Mouse (Mus musculus) heart, adult 9 months (tissue): ENCODE data around the gene Gabpb2.

Source experiments
- DNase-seq, 2 experiments: peaks; one replicate each; pipeline ENCODE4 v3.0.0; 2022; ENCODE audit warnings: low spot score in 2 of 2

Gene Gabpb2

DNA sequence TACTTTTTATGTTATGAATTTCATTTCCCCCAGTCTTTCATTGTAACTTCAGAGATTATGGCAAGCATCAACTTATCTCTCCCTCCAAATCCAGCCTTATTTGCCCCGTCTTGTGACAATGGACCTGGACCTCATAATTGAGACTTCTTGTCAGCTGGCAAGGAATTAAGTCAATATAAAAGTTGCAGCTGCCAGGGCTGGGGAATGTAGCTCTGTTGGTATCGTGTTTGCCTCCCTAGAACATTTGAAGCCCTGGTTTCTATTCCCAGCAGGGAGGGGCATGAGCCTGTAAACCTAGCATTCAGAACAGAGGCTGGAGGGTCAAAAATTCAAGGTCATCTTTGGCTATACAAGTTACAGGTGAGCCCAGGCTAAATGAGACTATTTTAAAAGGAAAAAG is 21.9 kb downstream of the Gabpb2 start:
- no peak for DNase-seq

DNA sequence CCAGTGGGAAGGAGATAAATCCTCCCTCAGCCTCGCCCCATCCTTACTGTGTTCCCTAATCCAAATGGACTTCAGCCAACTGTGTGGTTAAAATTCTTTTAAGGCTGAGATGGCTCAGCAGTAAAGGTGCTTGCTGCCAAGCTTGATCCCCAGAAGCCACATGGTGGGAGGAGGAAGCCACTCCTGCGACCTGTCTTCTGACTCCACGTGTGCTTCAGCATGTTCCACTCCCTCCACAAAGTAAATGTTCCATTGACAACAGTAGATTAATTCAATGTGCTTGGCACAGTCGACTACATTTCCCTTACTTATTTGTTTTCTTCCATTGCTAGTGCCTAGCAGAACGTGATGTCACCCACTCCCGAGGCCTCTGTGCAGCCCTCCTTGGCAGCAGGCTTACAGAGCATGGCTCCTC is 23.0 kb downstream of the Gabpb2 start:
- DNase-seq = no peak

DNA sequence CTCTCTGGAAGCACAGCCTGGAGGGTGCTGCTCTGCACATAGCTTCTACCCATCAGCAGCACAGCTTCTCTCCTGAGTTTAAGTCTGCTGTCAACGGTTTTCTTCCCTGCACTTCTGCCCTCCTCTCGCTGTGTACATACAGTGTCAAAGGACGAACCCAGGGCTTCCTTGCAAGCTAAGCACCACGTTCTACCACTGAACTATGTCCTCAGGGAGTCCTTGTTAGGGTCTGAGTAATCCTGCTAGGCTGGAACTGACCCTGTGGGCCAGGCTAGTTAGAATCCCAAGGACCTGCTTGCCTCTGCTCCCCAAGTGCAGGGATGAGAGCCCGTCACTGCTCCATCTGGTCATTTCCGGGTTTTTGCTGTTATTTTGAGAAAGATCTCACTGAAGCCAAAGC is 30.8 kb downstream of the Gabpb2 start:
- DNase-seq = no peak

DNA sequence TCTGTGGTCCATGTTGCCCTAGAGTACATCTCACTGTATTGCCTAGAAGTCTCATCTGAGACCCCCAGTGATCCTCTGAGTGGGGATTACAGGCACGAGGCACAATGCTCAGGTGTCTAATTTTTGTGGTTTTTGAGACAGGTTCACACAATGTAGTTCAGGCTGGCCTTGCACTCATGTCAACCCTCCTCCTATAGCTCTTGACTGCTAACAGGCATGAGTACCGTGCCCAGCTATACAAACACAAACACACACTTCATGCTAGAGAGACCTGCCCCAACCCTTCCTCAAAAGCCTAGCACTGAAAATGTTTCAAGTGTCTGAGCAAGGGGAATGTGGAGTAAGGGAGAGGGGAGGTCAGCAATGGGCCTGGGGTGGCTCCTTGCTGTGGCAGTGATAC is 31.6 kb downstream of the Gabpb2 start:
- DNase-seq = no peak

DNA sequence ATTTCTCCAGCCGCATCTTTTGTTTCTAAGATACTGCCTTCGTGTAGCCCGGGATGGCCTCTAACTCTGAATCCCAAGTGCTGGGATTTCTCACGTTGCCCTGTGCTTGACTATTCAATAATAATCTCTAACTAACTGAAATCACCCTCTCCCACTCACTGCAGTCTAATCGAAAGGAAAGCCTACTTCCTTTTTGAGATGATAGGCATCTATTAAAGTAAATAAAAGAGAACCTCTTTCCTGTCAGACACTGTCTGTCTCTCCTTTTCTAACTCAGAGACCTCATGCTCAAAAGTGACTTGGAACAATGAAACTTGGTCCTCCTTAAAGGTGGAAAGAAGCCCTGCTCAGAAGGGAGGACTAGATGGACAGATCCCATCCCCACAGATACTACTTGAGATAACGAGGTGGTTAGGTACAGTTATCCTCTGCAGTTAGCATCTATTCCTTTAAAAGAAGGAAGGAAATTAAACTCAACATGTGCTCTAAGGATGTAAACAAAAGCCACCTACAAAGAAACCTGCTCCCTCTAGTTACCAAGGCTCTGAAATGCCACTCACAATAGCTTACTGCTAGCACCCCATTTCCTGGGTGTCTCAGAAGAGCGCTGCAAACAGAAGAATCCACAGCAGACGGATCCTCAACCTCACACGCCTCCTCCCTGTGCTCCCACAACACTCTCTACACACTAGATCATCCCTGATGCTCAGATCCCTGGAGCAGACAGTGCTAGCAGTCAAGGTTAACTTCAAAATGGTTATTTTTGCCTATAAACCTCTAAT is 32.7 kb downstream of the Gabpb2 start:
- DNase-seq = no peak

DNA sequence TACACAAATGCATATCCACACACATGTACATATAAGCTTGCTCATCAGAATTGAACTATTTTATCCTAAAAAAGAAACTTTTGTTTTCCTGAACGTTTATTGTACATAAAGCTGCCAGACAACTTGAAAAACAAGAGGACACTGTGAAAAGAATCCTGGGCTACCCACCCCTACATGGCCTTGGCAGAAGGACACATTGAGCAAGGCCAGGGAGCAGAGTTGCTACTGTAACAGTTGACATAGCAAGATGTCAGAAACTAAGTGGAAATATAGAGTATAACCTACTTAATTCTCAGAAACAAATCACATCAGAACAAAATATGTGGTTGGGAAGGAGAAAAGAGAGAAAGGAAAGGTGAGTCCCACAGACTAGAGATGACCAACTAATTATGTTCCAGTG is 35.9 kb downstream of the Gabpb2 start:
- DNase-seq = no peak

DNA sequence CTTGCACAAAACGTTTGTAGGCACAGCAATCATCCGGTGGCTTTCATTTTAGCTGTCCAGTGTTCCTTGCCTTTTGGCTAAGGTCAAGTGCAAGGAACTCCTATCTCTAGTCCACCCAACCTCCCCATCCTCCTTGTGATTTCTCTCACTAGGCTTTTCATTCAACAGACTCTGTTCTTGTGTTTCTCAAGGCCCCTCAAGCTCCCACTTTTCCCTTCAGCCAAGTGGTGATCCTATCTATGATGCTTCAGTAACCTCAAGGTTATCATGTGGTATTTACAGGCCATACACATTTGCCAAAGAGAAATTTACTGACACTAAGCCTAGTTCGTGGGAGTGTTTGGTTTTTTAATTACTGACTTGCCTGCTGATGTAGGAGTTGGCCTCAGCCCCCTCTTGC is 37.8 kb downstream of the Gabpb2 start:
- DNase-seq = no peak

GRCm38 (mm10) chr3:95178948-95179347 is 38.8 kb downstream of the Gabpb2 start:
- no peak for DNase-seq

DNA sequence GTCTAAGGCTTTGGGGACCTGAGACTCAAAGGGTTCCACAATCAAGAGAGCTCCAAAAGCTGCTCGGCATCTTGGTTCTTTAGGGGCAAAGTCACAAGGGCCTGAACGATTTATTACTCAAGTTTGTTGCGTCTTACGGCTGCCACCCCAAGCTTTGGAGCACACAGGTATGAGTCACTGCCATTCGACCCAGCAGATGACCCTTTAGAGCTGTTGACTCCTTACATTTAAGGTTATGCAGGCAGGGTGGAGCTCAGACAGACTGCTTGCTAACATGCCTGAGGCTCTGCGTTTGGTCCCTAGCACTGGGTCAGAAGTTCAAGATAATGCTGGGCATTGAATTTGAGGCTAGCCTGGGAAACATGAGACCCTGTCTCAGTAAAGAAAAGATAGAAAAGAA is 40.1 kb downstream of the Gabpb2 start:
- no peak for DNase-seq

DNA sequence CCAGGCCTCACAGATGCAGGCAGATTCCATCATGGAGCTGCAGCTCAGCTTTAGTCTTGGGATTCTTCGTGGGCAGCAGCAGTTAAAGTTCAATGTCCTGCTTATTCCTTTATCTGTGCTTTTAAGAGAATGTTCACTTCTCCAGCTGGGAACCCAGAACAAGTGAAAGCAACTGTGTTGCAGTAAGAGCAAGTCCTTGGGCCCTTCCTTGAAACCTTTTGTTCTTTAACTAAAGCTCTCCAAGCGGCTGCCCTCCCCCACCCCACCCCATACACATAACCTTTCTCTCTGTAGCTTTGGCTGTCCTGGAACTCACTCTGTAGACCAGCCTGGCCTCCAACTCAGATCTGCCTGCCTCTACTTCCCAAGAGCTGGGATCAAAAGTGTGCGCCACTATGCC is 41.2 kb downstream of the Gabpb2 start:
- DNase-seq = no peak

DNA sequence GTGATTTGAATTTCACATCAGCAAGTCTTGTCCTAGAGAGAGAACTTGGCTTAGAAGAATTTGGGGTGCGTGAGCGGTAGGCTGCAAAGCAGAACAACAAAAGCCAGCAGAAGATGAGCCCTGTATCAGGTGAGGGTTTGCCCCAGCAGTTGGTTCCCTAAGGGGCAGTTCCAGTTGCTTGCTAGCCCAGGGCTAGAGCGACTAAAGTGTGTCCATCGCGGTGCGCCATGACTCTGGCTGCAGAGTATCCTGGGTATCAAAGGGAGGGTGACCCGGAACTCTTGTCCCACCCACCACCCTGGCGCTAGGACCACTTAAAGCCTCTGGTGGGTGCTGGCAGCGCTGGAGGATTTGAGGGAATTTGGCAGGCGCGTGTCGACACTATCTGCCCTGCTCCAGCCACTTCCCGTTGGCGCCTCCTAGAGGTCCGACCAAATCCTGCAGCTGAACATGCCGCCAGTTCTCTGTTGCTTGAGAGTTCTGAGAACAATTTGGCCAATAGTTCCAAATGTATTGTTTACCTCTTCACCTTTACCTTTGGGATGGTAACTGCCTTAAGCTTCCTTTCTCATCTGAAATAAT is 43.6 kb downstream of the Gabpb2 start:
- DNase-seq = peak; percentile 52 to 86

DNA sequence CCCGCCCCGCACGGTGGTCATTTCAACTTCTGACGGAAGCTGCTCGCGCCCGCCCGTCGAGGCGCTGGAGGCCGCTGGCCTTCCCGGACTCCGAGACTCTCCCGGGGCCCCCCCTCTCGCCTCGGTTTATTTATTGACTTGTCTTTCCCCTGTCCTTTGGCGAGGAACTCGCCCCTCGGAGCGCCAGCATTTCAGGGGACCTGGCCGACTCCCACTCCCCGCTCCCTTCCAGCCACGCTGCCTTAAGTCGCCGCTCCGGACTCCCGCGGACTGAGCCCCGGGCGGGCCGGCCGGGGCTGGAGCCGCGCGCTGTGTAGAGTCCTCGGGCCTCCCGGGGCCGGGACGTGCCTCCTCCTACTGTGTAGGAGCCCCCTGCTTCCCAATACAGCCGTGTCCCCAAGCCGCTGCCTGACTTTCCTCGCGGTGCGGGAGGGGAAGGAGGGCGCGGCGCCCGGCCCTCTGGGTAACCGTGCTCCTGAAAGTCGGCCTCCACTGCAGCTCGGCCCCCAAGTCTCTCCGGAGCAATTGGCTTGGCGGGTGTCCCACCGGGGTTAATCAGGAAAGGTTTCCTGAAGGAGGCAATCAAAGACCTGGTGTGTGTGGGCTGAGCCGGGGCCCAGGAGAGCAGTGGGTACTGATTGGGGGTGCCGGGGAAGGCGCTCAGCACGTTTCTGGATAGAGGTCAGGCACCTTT is 44.3 kb downstream of the Gabpb2 start:
- DNase-seq = peak; percentile 13 to 26

DNA sequence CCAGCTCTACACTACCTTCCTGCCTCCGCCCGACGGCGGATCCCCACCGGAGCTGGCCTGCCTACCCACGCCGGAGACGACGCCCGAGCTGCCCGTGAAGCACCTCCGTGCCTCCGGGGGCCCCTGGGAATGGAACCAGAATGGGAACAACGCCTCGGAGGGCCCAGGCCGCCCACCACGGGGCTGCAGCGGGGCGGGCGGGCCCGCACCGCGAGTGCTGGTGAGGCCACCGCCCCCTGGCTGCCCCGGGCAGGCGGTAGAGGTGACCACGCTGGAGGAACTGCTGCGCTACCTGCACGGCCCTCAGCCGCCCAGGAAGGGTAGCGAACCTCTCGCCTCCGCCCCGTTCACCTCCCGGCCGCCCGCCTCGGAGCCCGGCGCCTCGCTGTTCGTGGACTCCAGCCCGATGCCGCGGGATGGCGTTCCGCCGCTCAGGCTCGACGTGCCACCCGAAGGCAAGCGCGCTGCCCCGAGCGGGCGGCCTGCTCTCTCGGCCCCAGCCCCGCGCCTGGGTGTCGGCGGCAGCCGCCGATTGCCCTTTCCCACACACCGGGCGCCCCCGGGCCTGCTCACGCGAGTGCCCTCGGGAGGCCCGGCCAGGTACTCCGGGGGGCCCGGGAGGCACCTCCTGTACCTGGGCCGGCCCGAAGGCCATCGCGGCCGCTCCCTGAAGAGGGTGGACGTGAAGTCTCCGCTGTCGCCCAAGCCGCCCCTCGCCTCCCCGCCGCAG is 45.0 kb downstream of the Gabpb2 start:
- no peak for DNase-seq

GRCm38 (mm10) chr3:95171105-95171504 is 46.6 kb downstream of the Gabpb2 start:
- DNase-seq = no peak

DNA sequence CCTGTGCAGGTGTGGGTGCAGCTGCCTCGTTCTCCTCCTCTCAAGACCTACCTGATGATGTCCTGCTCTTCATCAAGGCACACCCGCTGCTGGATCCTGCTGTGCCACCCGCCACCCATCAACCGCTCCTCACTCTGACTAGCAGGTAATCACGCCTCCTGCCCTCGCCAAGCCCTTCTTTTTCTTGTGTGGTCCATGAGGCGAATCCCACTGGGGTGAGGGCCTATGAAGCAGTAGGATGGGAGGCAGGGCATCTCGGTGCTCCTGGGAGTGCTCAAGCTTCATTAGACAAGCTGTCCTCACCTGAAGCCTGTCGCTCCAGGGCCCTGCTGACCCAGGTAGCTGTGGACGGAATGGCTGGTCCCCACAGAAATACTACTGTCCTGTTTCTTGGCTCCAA is 47.7 kb downstream of the Gabpb2 start:
- DNase-seq = no peak

GRCm38 (mm10) chr3:95164840-95165239 is 52.9 kb downstream of the Gabpb2 start:
- no peak for DNase-seq

DNA sequence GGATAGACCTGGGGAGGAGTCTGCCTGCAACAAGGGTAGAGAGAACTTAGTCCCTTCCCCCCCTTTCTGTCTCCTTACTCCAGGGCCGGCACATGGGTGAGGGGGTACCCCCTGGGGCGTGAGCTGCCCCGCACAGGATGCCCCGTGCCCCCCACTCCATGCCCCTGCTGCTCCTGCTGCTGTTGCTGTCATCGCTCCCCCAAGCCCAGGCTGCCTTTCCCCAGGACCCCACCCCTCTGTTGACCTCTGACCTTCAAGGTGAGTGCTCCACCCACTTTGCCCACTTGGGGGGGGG is 53.5 kb downstream of the Gabpb2 start:
- no peak for DNase-seq

DNA sequence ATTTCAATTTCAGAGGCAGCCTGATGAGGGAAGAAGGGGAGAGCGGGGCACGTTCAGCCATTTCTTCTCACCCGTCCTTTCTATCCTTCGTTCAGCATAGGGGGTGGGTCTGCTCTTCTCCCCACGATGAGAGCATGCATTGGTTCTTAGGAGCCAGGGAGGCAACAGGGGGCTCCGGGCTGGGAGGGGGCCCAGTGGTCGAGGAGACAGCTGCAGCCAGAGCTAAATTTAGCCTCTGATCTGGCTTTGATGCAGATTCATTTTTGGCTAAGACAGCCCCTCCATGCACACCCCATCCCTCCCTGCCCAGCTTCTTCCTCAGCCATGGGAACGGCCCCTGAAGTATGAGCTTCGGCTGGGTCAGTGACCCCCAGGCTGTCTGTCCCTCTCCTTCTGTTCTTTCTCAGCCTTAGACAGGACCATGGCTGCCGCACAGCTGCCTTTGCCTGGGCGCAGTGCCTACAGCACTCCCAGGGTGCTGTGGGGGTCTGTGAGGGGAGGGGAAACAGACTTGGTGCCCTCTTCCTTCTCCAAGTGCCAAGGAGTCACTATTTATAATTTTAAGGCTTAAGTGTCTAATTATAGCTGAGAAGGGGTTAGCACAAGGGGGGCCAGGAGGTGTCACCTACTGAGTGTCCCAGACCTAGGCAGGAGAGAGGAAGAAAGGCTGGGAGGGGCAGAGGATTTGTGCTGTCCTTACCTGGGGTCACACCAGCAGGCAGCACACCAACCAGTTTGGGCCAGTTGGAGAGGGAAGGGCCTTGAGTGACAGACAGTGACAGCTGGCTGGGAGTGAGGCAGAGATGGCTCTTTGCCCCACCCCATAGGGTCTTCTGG is 54.1 kb downstream of the Gabpb2 start:
- peak in 1 of 2 experiments; percentile 14 for DNase-seq

DNA sequence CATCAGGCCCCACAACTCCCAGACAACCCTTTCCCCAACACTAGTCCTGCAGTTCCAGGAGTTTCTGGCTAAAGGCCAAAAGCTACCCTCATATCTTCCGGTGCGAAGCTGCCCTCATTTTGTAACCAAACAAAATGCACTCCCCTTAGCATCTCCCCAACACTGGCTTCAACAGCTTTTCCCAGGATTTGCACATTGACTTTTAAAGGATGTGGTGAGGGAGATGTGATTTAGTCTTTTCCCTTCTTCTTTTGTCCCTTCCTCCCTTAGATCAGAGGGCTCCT is 55.4 kb downstream of the Gabpb2 start:
- no peak for DNase-seq

DNA sequence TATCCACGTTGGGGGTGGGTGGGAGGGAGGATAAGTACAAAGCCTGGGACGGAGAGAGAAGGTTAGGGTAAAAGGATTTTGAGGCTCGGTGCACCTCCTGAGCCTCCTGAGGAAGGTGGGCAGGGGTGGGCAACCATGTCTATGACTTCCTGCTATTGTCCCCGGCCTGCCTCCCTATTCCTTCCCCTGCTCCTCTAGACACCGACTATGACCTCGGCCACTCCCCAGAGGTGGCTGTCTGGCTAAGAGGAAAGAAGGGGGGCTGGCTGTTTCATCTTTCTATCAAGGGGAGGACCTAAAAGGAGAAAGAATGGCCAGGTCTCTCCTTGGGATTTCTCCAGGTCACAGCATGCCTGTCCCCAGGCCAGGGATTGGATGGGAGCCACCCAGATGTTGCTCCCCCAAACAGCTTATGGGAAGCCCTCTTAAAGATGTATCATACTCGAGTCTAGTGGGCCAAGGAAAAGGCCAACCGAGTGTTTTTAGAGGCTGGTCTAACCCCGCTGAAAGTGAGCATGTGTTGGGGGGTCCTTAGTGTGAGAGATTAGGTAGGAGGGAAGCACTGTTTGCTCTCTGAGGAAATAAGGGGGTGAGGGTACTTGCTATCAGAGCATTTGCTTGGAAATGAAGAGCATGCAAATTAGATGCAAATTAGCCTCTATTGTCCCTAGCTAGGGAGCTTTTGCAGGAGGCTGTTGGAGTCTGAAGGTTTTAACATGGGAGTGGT is 55.9 kb downstream of the Gabpb2 start:
- DNase-seq = no peak

- no peak for DNase-seq
Observed at GRCm38 (mm10) chr3:95161041-95161551, 56.6 kb downstream of the Gabpb2 start.
